Mouse (Mus musculus): ENCODE data around the gene Actn4. TPM values are rescaled to one million over a fixed set of nuclear protein-coding genes. Genes with fewer than 3 reads are reported as not detected.

The Actn4 gene
- polyA plus RNA-seq, 1 experiment from 2014 or later = 138 TPM

GRCm38 (mm10) chr7:28911632-28912031 lies 50.5 kb downstream of the Actn4 start:
- Histone ChIP-seq H3K9ac (no peak overlapping the region), H3K27me3 (no peaks in the 10 kb centered on the region), H3K9me3 (no peaks in the 10 kb centered on the region), H3K4me3 (no peak overlapping the region), H3K4me2 (no peak overlapping the region), H3K36me3 (peaks cover 98% of the 10 kb centered on the region), H3K4me1 (replicated peaks) (no peaks in the 10 kb centered on the region), H3K27ac (peak overlapping the region; percentile 48)
- 86% methylated on average over 4 of the region's 4 CpGs for WGBS
- ATAC-seq (ENCODE audit: low FRiP score) = no peak

GRCm38 (mm10) chr7:28907195-28907594 lies 54.9 kb downstream of the Actn4 start:
- no peak overlapping the region for H3K27ac ChIP-seq
- no peak overlapping the region for H3K9ac ChIP-seq
- ATAC-seq (ENCODE audit: low FRiP score) = no peak
- no peak overlapping the region for H3K4me2 ChIP-seq
- 95% methylated on average over 5 of the region's 5 CpGs for WGBS
- no peaks in the 10 kb centered on the region for H3K9me3 ChIP-seq
- H3K27me3 ChIP-seq = no peaks in the 10 kb centered on the region
- H3K4me3 ChIP-seq = no peak overlapping the region
- peaks cover 98% of the 10 kb centered on the region for H3K36me3 ChIP-seq
- H3K4me1 ChIP-seq (replicated peaks) = no peaks in the 10 kb centered on the region

- peaks cover 100% of the 10 kb centered on the region for H3K36me3 ChIP-seq
- no peak for ATAC-seq (ENCODE audit: low FRiP score)
- no peak overlapping the region; the same call in 1 of the 2 replicates for H3K9ac ChIP-seq
- H3K4me2 ChIP-seq = no peak overlapping the region
- no peak overlapping the region for H3K4me3 ChIP-seq
- H3K9me3 ChIP-seq = no peaks in the 10 kb centered on the region
- H3K27me3 ChIP-seq = no peaks in the 10 kb centered on the region
- no peak overlapping the region for H3K27ac ChIP-seq
- H3K4me1 ChIP-seq (replicated peaks) = no peaks in the 10 kb centered on the region
- WGBS = 88% methylated on average over 10 of the region's 10 CpGs
Measured at GRCm38 (mm10) chr7:28903778-28904177, 58.4 kb downstream of the Actn4 start.

- Histone ChIP-seq H3K27me3 (no peaks in the 10 kb centered on the region), H3K36me3 (peaks cover 100% of the 10 kb centered on the region), H3K4me1 (replicated peaks) (no peaks in the 10 kb centered on the region), H3K4me2 (no peak overlapping the region), H3K9ac (no peak overlapping the region), H3K27ac (no peak overlapping the region), H3K9me3 (no peaks in the 10 kb centered on the region), H3K4me3 (no peak overlapping the region)
- ATAC-seq (ENCODE audit: low FRiP score) = no peak
- 89% methylated on average over 3 of the region's 3 CpGs for WGBS
Measured at GRCm38 (mm10) chr7:28902809-28903208, 59.3 kb downstream of the Actn4 start.

- Histone ChIP-seq H3K27ac (no peak overlapping the region), H3K4me1 (replicated peaks) (no peaks in the 10 kb centered on the region), H3K9me3 (no peaks in the 10 kb centered on the region), H3K4me2 (no peak overlapping the region), H3K4me3 (no peak overlapping the region), H3K36me3 (peaks cover 100% of the 10 kb centered on the region), H3K9ac (no peak overlapping the region), H3K27me3 (no peaks in the 10 kb centered on the region)
- no peak for ATAC-seq (ENCODE audit: low FRiP score)
- 92% methylated on average over 6 of the region's 6 CpGs for WGBS
Measured at GRCm38 (mm10) chr7:28902180-28902579, 60.0 kb downstream of the Actn4 start.

GRCm38 (mm10) chr7:28901311-28902125 lies 60.6 kb downstream of the Actn4 start:
- H3K27me3 ChIP-seq = no peaks in the 10 kb centered on the region
- H3K4me2 ChIP-seq = no peak overlapping the region
- peaks cover 100% of the 10 kb centered on the region for H3K36me3 ChIP-seq
- no peaks in the 10 kb centered on the region for H3K9me3 ChIP-seq
- H3K9ac ChIP-seq = no peak overlapping the region
- peak; percentile 32; the same call in 1 of the 2 replicates for ATAC-seq (ENCODE audit: low FRiP score)
- 94% methylated on average over 13 of the region's 13 CpGs for WGBS
- peak overlapping the region; percentile 50; the same call in 1 of the 2 replicates for H3K27ac ChIP-seq
- no peaks in the 10 kb centered on the region for H3K4me1 ChIP-seq (replicated peaks)
- H3K4me3 ChIP-seq = no peak overlapping the region

GRCm38 (mm10) chr7:28899972-28900371 lies 62.2 kb downstream of the Actn4 start:
- Histone ChIP-seq H3K4me1 (replicated peaks) (no peaks in the 10 kb centered on the region), H3K27ac (no peak overlapping the region), H3K36me3 (peaks cover 100% of the 10 kb centered on the region), H3K27me3 (no peaks in the 10 kb centered on the region), H3K9me3 (no peaks in the 10 kb centered on the region), H3K4me2 (no peak overlapping the region), H3K4me3 (no peak overlapping the region), H3K9ac (no peak overlapping the region)
- WGBS = 88% methylated on average over 4 of the region's 4 CpGs
- no peak for ATAC-seq (ENCODE audit: low FRiP score)

- Histone ChIP-seq H3K9me3 (no peaks in the 10 kb centered on the region), H3K36me3 (peaks cover 98% of the 10 kb centered on the region), H3K9ac (no peak overlapping the region), H3K27me3 (no peaks in the 10 kb centered on the region), H3K4me2 (no peak overlapping the region), H3K27ac (no peak overlapping the region), H3K4me1 (replicated peaks) (no peaks in the 10 kb centered on the region; the same call in 1 of the 2 replicates), H3K4me3 (no peak overlapping the region)
- 94% methylated on average over 6 of the region's 6 CpGs for WGBS
- no peak for ATAC-seq (ENCODE audit: low FRiP score)
Measured at GRCm38 (mm10) chr7:28897661-28898060, 64.5 kb downstream of the Actn4 start.

GRCm38 (mm10) chr7:28894942-28895341 lies 67.2 kb downstream of the Actn4 start:
- Histone ChIP-seq H3K27me3 (peaks cover 11% of the 10 kb centered on the region), H3K27ac (no peak overlapping the region), H3K4me1 (replicated peaks) (no peaks in the 10 kb centered on the region; the same call in 1 of the 2 replicates), H3K4me3 (no peak overlapping the region), H3K9ac (peak overlapping the region; percentile 51; the same call in 1 of the 2 replicates), H3K4me2 (no peak overlapping the region), H3K9me3 (no peaks in the 10 kb centered on the region), H3K36me3 (peaks cover 91% of the 10 kb centered on the region)
- no peak for ATAC-seq (ENCODE audit: low FRiP score)
- 61% methylated on average over 5 of the region's 5 CpGs for WGBS

- peaks cover 23% of the 10 kb centered on the region for H3K27me3 ChIP-seq
- WGBS = 67% methylated on average over 7 of the region's 7 CpGs
- no peak overlapping the region for H3K4me3 ChIP-seq
- no peaks in the 10 kb centered on the region for H3K9me3 ChIP-seq
- H3K4me2 ChIP-seq = no peak overlapping the region
- peaks cover 3% of the 10 kb centered on the region for H3K4me1 ChIP-seq (replicated peaks)
- ATAC-seq (ENCODE audit: low FRiP score) = no peak
- H3K36me3 ChIP-seq = peaks cover 79% of the 10 kb centered on the region
- H3K9ac ChIP-seq = no peak overlapping the region
- 0 out of 2 replicates have a peak overlapping the region, but pooled peaks have one; percentile 8 for H3K27ac ChIP-seq
Measured at GRCm38 (mm10) chr7:28893643-28894265, 68.4 kb downstream of the Actn4 start.

GRCm38 (mm10) chr7:28892601-28893000 lies 69.5 kb downstream of the Actn4 start:
- 96% methylated on average over 17 of the region's 17 CpGs for WGBS
- Histone ChIP-seq H3K9me3 (no peaks in the 10 kb centered on the region), H3K27ac (no peak overlapping the region), H3K4me2 (no peak overlapping the region), H3K36me3 (peaks cover 68% of the 10 kb centered on the region), H3K4me1 (replicated peaks) (peaks cover 10% of the 10 kb centered on the region), H3K9ac (no peak overlapping the region), H3K27me3 (peaks cover 34% of the 10 kb centered on the region), H3K4me3 (no peak overlapping the region)
- no peak for ATAC-seq (ENCODE audit: low FRiP score)

GRCm38 (mm10) chr7:28888701-28889161 lies 73.4 kb downstream of the Actn4 start:
- peak overlapping the region; percentile 37 for H3K4me3 ChIP-seq
- peak overlapping the region; percentile 56 for H3K4me2 ChIP-seq
- ATAC-seq (ENCODE audit: low FRiP score) = peak; percentile 58; the same call in 1 of the 2 replicates
- H3K9me3 ChIP-seq = no peaks in the 10 kb centered on the region
- WGBS = 3% methylated on average over 27 of the region's 27 CpGs
- peaks cover 10% of the 10 kb centered on the region for H3K4me1 ChIP-seq (replicated peaks)
- peaks cover 29% of the 10 kb centered on the region for H3K36me3 ChIP-seq
- H3K27ac ChIP-seq = no peak overlapping the region
- H3K27me3 ChIP-seq = peaks cover 58% of the 10 kb centered on the region
- H3K9ac ChIP-seq = peak overlapping the region; percentile 62
